Mouse (Mus musculus): ENCODE data around the gene Psmc2. TPM values are rescaled to one million over a fixed set of nuclear protein-coding genes. Genes with fewer than 3 reads are reported as not detected.

The Psmc2 gene
- total and polyA plus RNA-seq, 3 experiments, result 87.4 to 208 (median 115) TPM

- no peak for DNase-seq (ENCODE audit: extremely low read depth)
- Histone ChIP-seq H3K27ac (ENCODE audit: insufficient read depth, low read depth) (no peak overlapping the region), H3K79me2 (replicated peaks; ENCODE audit: control insufficient read depth, extremely low read depth, insufficient read depth, poor library complexity, severe bottlenecking) (no peaks in the 10 kb centered on the region), H3K4me1 (ENCODE audit: control insufficient read depth in 1 of 2, insufficient read depth in 2 of 2) (peaks cover 2 to 15% of the 10 kb centered on the region in 2 experiments; a peak in 2 of 4 replicates), H3K9me3 (replicated peaks; ENCODE audit: low read length) (no peaks in the 10 kb centered on the region), H3K27me3 (replicated peaks) (no peaks in the 10 kb centered on the region), H3K36me3 (replicated peaks in 1 of 2; ENCODE audit: control insufficient read depth in 1 of 2, insufficient read depth in 1 of 2, low read length in 1 of 2) (no peaks in the 10 kb centered on the region), H3K4me3 (replicated peaks in 1 of 3; ENCODE audit: low read depth in 2 of 3, low read length in 2 of 3, poor library complexity in 1 of 3) (peak overlapping the region in 2 of 3 experiments; percentile 21 to 52), H3K9ac (ENCODE audit: insufficient read depth, low read depth) (peak overlapping the region; percentile 53), H3K4me2 (ENCODE audit: insufficient read depth, low read depth, poor library complexity, severe bottlenecking) (peak overlapping the region; percentile 33; the same call in 1 of the 2 replicates)
- TF ChIP-seq TCF12 (IDR thresholded peaks at IDR 0.05; ENCODE audit: low read depth, low read length), result 0 out of 2 replicates have a peak, but pooled peaks have one; percentile 16
- TF ChIP-seq NRF1 (IDR thresholded peaks at IDR 0.05; ENCODE audit: low read depth, low read length), result no peak
- TF ChIP-seq USF1 (IDR thresholded peaks at IDR 0.05; ENCODE audit: low read depth, low read length), result peak; percentile 69
- peak; percentile 39; the same call in 1 of the 2 replicates for TF ChIP-seq POLR2A (IDR thresholded peaks at IDR 0.05; ENCODE audit: low read depth, low read length)
- TF ChIP-seq KAT2A (IDR thresholded peaks at IDR 0.05; ENCODE audit: insufficient replicate concordance, low read length), result no peak
- TF ChIP-seq UBTF (IDR thresholded peaks at IDR 0.05; ENCODE audit: low read depth, low read length), result no peak
- TF ChIP-seq MXI1 (IDR thresholded peaks at IDR 0.05; ENCODE audit: low read depth, low read length), result 0 out of 2 replicates have a peak, but pooled peaks have one; percentile 28
- TF ChIP-seq ELF1 (IDR thresholded peaks at IDR 0.05; ENCODE audit: low read depth, low read length), result no peak
- TF ChIP-seq MEF2A (IDR thresholded peaks at IDR 0.05; ENCODE audit: borderline replicate concordance, low read depth, low read length), result no peak
- TF ChIP-seq ZKSCAN1 (IDR thresholded peaks at IDR 0.05; ENCODE audit: borderline replicate concordance, low read depth, low read length), result no peak
- no peak for TF ChIP-seq CTCF (conservative IDR thresholded peaks at IDR 0.05 in 1 of 2, IDR thresholded peaks at IDR 0.05 in 1 of 2; ENCODE audit: low read depth in 2 of 2, low read length in 2 of 2)
- TF ChIP-seq JUND (conservative IDR thresholded peaks at IDR 0.05; ENCODE audit: low read depth, low read length), result no peak
- peak; percentile 31; the same call in 1 of the 2 replicates for TF ChIP-seq MAX (IDR thresholded peaks at IDR 0.05; ENCODE audit: low read length)
- no peak for TF ChIP-seq SIN3A (IDR thresholded peaks at IDR 0.05; ENCODE audit: low read length)
- TF ChIP-seq ZNF384 (IDR thresholded peaks at IDR 0.05; ENCODE audit: low read depth, low read length), result no peak
- TF ChIP-seq ZC3H11A (IDR thresholded peaks at IDR 0.05; ENCODE audit: low read depth, low read length), result no peak
- TF ChIP-seq BHLHE40 (IDR thresholded peaks at IDR 0.05; ENCODE audit: low read depth, low read length), result peak; percentile 93
- no peak for TF ChIP-seq POLR2AphosphoS2 (IDR thresholded peaks at IDR 0.05; ENCODE audit: low read depth, low read length)
- TF ChIP-seq GABPA (IDR thresholded peaks at IDR 0.05; ENCODE audit: insufficient replicate concordance, low read depth, low read length), result no peak
- TF ChIP-seq CHD2 (IDR thresholded peaks at IDR 0.05; ENCODE audit: low read length), result no peak
- TF ChIP-seq NELFE (IDR thresholded peaks at IDR 0.05; ENCODE audit: low read depth, low read length), result no peak
- TF ChIP-seq EP300 (IDR thresholded peaks at IDR 0.05; ENCODE audit: low read length), result no peak
- no peak for TF ChIP-seq MAZ (IDR thresholded peaks at IDR 0.05; ENCODE audit: low read depth, low read length)
- 0 out of 2 replicates have a peak, but pooled peaks have one; percentile 13 for TF ChIP-seq MYC (IDR thresholded peaks at IDR 0.05; ENCODE audit: low read depth, low read length)
- no peak for TF ChIP-seq JUN (IDR thresholded peaks at IDR 0.05; ENCODE audit: insufficient read depth, low read depth, low read length)
- no peak for TF ChIP-seq HCFC1 (IDR thresholded peaks at IDR 0.05; ENCODE audit: low read depth, low read length)
- TF ChIP-seq MAFK (IDR thresholded peaks at IDR 0.05; ENCODE audit: insufficient replicate concordance, low read length), result no peak
- TF ChIP-seq TBP (conservative IDR thresholded peaks at IDR 0.05; ENCODE audit: low read depth, low read length), result 0 out of 2 replicates have a peak, but pooled peaks have one; percentile 26
- no peak for TF ChIP-seq RCOR1 (conservative IDR thresholded peaks at IDR 0.05; ENCODE audit: low read depth, low read length)
- TF ChIP-seq RAD21 (IDR thresholded peaks at IDR 0.05; ENCODE audit: low read depth, low read length), result no peak
- TF ChIP-seq ETS1 (conservative IDR thresholded peaks at IDR 0.05; ENCODE audit: low read depth, low read length), result no peak
- TF ChIP-seq E2F4 (IDR thresholded peaks at IDR 0.05; ENCODE audit: insufficient replicate concordance, low read depth, low read length), result no peak
- TF ChIP-seq USF2 (conservative IDR thresholded peaks at IDR 0.05; ENCODE audit: low read depth, low read length), result peak; percentile 49
- no peak for TF ChIP-seq IRF4 (IDR thresholded peaks at IDR 0.05; ENCODE audit: low read depth, low read length)
- TF ChIP-seq PAX5 (IDR thresholded peaks at IDR 0.05; ENCODE audit: low read length), result no peak
- no peak for TF ChIP-seq ZMIZ1 (IDR thresholded peaks at IDR 0.05; ENCODE audit: low read depth, low read length)
- no peak for TF ChIP-seq SMC3 (IDR thresholded peaks at IDR 0.05; ENCODE audit: low read depth, low read length)
- no peak for TF ChIP-seq CHD1 (IDR thresholded peaks at IDR 0.05; ENCODE audit: low read depth, low read length)
- in situ Hi-C loops (cut with MboI; ENCODE audit: low pct_ligation_motif_present, low pct_unique_long_range_greater_than_20kb, low sequenced_read_pairs), result no loop called here
- dilution Hi-C loops (cut with MboI; ENCODE audit: extremely low pct_ligation_motif_present, extremely low pct_unique_long_range_greater_than_20kb, low sequenced_read_pairs), result no loop called here
Measured at GRCm38 (mm10) chr5:21846616-21847290, 61.7 kb downstream of the Psmc2 start.

Data from CH12.LX (cell line).